Mouse (Mus musculus) bone marrow macrophage, adult 2 months (primary cell): ENCODE measurements at regions not wholly inside any gene's neighbourhood (a gene's known extent, or its start where the extent isn't known, plus 50 kb on each side); places are given as distances from the start of the nearest gene placed in this dataset.

ENCODE experiments used
- H3K27ac ChIP-seq: 2 replicates; pipeline ENCODE4 v1.5.1; 2012; ENCODE audit warnings: low read depth, low read length; ENCODE audit not compliant: insufficient read depth
- H3K4me1 ChIP-seq: 2 replicates; pipeline ENCODE4 v1.6.1; 2012; ENCODE audit warnings: low read length; ENCODE audit not compliant: control insufficient read depth, insufficient read depth
- H3K4me3 ChIP-seq: 2 replicates; pipeline ENCODE4 v1.5.1; 2012; ENCODE audit warnings: mild to moderate bottlenecking, low read length, moderate library complexity; ENCODE audit not compliant: insufficient read depth
- CTCF ChIP-seq: IDR thresholded peaks from 2 replicates; pipeline ENCODE4 v1.5.1; 2012; ENCODE audit warnings: low read depth, mild to moderate bottlenecking, low read length, moderate library complexity
- POLR2A ChIP-seq: IDR thresholded peaks from 2 replicates; pipeline ENCODE4 v1.6.1; 2012; ENCODE audit warnings: mild to moderate bottlenecking, low read depth, low read length, borderline replicate concordance

- TF ChIP-seq CTCF (no peak), POLR2A (no peak)
- Histone ChIP-seq H3K4me1 (no peaks in the 10 kb centered on the region), H3K4me3 (no peak overlapping the region), H3K27ac (no peak overlapping the region)
Measured at GRCm38 (mm10) chr7:37343691-37344233, 429.7 kb downstream of the Zfp536 start.

- no peak overlapping the region for H3K27ac ChIP-seq
- no peaks in the 10 kb centered on the region for H3K4me1 ChIP-seq
- TF ChIP-seq CTCF: peak; percentile 52; the same call in 1 of the 2 replicates
- TF ChIP-seq POLR2A: no peak
- H3K4me3 ChIP-seq: no peak overlapping the region
Measured at GRCm38 (mm10) chr7:37346041-37346440, 427.4 kb downstream of the Zfp536 start.

DNA sequence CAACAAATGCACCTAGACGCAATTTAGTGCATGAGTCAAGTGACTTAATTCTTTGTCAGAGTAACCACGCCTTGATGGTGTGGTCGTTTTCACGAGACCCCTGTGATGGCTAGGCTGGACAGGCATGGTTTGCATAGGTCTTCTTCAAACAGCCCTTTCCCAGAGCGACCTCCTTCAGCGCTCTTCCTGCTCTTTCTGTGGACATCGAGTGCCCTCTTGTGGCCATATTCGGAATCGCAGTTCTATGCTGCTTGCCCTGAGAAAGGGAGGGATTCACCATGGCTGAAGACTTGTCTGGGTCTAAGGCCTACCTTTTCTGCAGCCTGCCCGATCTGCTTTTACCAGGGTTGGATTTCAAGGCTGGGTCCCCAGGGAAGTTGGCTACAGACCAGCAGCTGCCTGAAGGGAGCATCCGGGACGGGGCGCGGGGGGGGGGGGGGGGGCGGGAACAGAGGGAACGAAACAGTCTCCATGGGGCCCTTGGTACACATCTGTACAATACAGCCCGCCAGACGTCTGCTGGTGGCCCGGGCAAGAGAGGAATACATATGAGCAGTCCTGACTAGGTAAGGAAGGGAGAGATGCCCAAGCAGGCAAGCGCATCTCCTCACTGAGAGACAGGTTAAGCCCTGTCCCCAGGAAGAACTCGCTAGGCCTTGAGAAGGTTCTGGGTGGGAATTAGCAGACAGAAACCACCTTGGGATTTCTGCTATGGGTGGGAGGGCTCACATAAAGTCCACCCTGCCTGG lies 415.6 kb downstream of the Zfp536 start:
- Histone ChIP-seq H3K4me1 (no peaks in the 10 kb centered on the region), H3K4me3 (no peak overlapping the region), H3K27ac (no peak overlapping the region)
- TF ChIP-seq CTCF: peak; percentile 87
- TF ChIP-seq POLR2A: no peak

GRCm38 (mm10) chr7:37358492-37358891 lies 414.9 kb downstream of the Zfp536 start:
- Histone ChIP-seq H3K4me1 (no peaks in the 10 kb centered on the region), H3K4me3 (no peak overlapping the region), H3K27ac (no peak overlapping the region)
- TF ChIP-seq CTCF: no peak
- TF ChIP-seq POLR2A: no peak

DNA sequence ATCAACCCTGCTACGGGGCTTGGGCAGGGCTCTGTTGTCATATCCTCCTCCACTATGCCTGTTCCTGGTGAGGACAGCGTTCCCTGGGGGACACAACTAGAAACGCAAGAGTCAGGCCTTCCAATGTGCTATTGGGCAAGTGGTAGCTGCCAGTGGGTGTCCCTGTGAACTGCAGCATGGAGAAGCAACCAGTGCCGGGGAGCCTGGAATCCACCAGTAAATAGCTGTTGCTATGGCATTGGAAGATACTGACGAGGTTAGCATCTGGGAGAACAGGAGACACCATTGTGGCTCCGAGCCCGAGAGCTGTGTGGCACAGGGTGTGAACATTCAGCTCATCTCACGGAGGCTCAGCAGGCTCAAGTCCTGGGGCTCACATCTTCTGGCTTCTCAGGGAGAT lies 414.0 kb downstream of the Zfp536 start:
- H3K4me1 ChIP-seq: no peaks in the 10 kb centered on the region
- H3K27ac ChIP-seq: no peak overlapping the region
- TF ChIP-seq POLR2A (no peak), CTCF (no peak)
- H3K4me3 ChIP-seq: no peak overlapping the region

GRCm38 (mm10) chr7:37360171-37360570 lies 413.3 kb downstream of the Zfp536 start:
- Histone ChIP-seq H3K4me3 (no peak overlapping the region), H3K4me1 (no peaks in the 10 kb centered on the region), H3K27ac (no peak overlapping the region)
- TF ChIP-seq POLR2A (no peak), CTCF (peak; percentile 88)

GRCm38 (mm10) chr7:37361802-37362441 lies 411.5 kb downstream of the Zfp536 start:
- TF ChIP-seq POLR2A (no peak), CTCF (no peak)
- H3K27ac ChIP-seq: no peak overlapping the region
- H3K4me3 ChIP-seq: peak overlapping the region; percentile 32
- no peaks in the 10 kb centered on the region for H3K4me1 ChIP-seq

DNA sequence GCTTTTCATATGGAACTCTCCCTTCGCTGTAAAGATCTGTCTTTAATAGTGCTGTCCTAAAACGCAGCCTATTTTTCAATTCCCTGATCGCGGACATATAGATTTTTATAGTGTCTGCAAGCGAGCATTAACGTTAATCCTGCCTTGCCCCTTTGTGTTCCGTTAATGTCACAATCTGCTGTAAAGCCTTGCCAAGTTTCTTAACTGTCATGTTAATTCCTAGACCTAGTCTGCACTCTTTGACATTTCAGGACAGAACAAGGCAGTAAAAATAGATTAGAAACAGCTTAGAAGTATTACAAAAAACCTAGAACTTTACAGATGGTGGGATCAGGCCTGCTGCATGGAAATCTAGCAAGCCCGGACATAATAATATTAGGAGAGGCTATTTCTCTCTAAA lies 410.6 kb downstream of the Zfp536 start:
- Histone ChIP-seq H3K27ac (no peak overlapping the region), H3K4me3 (no peak overlapping the region), H3K4me1 (no peaks in the 10 kb centered on the region)
- TF ChIP-seq POLR2A (no peak), CTCF (no peak)

- Histone ChIP-seq H3K27ac (no peak overlapping the region), H3K4me3 (no peak overlapping the region), H3K4me1 (no peaks in the 10 kb centered on the region)
- TF ChIP-seq CTCF: no peak
- TF ChIP-seq POLR2A: no peak
Measured at GRCm38 (mm10) chr7:37363629-37364175, 409.7 kb downstream of the Zfp536 start.

DNA sequence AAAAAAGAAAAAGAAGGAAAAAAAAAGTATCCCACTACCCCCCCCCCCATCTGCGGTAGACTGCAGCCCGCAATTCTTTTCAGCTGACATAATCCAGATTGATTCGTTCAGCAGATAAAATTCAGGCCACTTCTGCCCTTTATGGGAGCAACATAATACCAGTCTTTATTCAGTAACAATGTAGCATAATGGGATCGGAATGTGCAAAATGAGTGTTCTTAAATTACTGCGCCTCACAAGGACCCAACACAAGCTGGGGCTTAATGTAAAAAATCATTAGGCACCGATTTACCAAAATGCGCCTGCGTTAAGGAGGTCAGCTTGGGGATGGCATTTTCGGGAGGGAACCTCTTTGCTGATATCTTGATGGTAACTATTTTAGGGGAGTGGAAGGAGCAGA lies 409.2 kb downstream of the Zfp536 start:
- no peak overlapping the region for H3K4me3 ChIP-seq
- no peak overlapping the region for H3K27ac ChIP-seq
- TF ChIP-seq POLR2A: no peak
- no peak for TF ChIP-seq CTCF
- no peaks in the 10 kb centered on the region for H3K4me1 ChIP-seq
